Mouse (Mus musculus) gastrocnemius, adult 2 months (tissue): ENCODE data around the gene Slc22a13. TPM values are rescaled to one million over a fixed set of nuclear protein-coding genes. Genes with fewer than 3 reads are reported as not detected.
A peak's percentile ranks its signal among the peaks of the same experiment; 100 is the strongest.

Experiments used
- DNase-seq: peaks from one replicate; pipeline ENCODE4 v3.0.0; 2022
- H3K27ac ChIP-seq: fragments of 200-600 bp; 2 replicates; pipeline ENCODE4 v1.8.1; 2022; ENCODE audit warnings: mild to moderate bottlenecking
- H3K4me3 ChIP-seq: fragments of 200-600 bp; 2 replicates; pipeline ENCODE4 v1.8.1; 2022; ENCODE audit warnings: mild to moderate bottlenecking, moderate library complexity
- CTCF ChIP-seq: fragments of 200-600 bp; IDR thresholded peaks from 2 replicates; pipeline ENCODE4 v1.8.1; 2022; ENCODE audit warnings: antibody characterized with exemption, mild to moderate bottlenecking, moderate library complexity
- intact Hi-C: fragments of 180-260 bp; cut with DNase I; formaldehyde crosslinking; loops from one replicate; pipeline ENCODE4 v1.15.1; 2025
- total RNA-seq, 2 experiments: library from RNA; stranded (reverse); gene quantifications; 2 replicates each; pipeline ENCODE4 v1.2.3; 2021

Gene Slc22a13
- total RNA-seq, 2 experiments from 2014 or later = not detected

DNA sequence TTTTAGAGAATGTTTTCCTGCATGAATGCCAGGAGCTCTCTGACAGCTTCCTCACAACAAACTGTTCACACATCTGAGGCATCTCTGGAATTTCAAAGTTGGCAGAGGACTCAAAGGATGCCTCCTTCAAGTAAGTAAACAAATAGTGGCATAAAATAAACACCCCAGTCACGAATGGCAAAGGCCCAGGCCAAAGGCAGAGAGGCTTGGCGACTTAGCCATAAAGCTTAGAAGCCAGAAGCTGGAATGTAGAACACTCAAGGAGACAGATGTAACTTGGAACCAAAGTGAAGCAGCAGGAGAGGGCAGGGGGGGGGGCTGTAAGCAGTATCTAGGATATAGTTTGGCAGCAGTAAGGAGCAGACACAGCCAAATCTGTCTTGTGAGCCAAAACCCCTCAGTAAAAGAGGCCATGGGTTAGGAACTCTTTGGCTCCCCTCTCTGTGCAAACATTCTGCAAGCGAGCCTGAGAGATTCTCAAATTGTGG, 27.6 kb downstream of the Slc22a13 start:
- intact Hi-C loops = no loop called here
- peak; percentile 43 for DNase-seq

DNA sequence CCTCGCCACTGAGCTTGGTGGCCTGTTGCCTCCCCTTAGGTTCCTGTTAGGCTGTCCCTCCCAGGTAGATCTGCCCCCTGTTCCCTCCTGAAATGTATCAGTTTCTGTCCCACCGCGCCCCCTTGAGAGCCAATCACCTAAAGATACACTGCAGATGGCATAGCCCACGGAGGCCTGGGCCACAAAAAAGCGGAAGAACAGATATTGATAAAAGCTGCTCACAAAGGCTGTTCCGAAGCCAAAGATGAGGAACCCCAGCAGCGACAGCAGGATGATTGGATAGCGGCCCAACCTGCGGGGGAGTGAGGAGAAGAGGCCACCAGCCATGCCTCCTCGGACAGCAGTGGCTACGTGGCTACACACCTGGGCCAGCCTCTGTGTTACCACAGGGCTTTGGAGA, 29.6 kb downstream of the Slc22a13 start:
- intact Hi-C loops = no loop called here
- Histone ChIP-seq H3K4me3 (no peak overlapping the region), H3K27ac (no peak overlapping the region)
- no peak for DNase-seq
- TF ChIP-seq CTCF = no peak

More for the DNA sequence above, 27.6 kb downstream of the Slc22a13 start:
- TF ChIP-seq CTCF = no peak
- Histone ChIP-seq H3K4me3 (no peak overlapping the region), H3K27ac (no peak overlapping the region)

DNA sequence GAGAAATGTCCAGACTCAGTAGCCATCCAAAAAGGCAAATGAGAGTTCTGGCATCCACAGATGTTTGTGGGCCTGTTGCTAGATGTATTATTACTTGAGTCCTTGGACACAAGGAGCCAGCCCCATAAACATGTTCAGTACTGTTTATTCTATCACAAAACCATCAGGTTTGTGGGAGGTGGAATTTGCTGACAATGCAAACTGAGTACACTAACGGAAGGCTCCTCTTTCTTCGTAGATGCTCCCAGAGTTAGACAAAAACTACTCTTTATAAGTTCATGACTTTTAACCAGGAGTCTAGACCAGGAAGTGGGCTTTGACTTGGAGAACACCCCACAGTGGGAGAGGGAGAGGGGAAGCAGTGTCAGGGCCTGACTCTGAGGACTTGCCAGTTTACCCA, 41.3 kb downstream of the Slc22a13 start:
- no peak for DNase-seq
- no peak overlapping the region for H3K27ac ChIP-seq
- intact Hi-C loops = no loop called here
- no peak for TF ChIP-seq CTCF
- H3K4me3 ChIP-seq = no peak overlapping the region

DNA sequence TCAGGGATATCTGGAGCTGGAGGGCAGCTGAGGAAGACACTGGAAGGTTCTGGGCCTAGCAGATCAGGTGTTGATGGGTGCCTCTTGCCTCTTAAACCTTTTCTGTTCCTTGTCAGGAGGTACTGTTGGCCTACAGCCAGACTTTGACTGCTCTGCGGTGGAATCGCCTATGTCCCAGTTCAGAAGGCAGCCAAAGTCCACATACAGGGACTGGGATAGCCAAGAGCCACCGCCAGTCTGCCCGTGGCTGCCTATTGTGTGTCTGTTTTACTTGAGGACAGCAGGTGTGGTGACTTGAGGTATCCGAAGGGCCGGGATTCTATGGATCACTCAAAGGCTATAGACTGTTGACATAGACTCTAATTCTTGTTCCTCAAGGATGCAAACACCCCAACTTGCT, 43.4 kb downstream of the Slc22a13 start:
- H3K27ac ChIP-seq = no peak overlapping the region

DNA sequence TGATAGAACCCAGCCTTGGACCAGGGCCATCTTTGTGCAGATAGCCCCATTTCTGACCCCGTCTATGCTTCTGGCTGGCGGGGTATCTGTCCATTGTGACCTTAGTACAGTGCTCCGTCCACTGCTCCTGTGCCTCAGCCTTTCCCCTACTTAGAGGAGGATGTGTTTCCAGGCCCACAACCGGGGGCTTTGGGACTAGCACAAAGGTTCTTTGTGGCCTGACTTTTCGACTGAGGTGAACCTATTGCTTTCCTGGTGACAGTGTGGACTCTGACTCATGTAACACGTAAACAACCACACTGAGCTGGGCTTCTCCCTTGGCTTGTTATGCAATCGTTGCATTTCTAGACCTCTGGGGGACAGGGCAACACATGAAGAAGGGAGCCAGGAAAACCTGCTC, 44.2 kb downstream of the Slc22a13 start:
- intact Hi-C loops = no loop called here
- H3K4me3 ChIP-seq = no peak overlapping the region
- no peak for DNase-seq
- H3K27ac ChIP-seq = no peak overlapping the region
- no peak for TF ChIP-seq CTCF

More for the DNA sequence above, 43.4 kb downstream of the Slc22a13 start:
- no peak for TF ChIP-seq CTCF
- intact Hi-C loops = no loop called here
- no peak overlapping the region for H3K4me3 ChIP-seq
- no peak for DNase-seq

DNA sequence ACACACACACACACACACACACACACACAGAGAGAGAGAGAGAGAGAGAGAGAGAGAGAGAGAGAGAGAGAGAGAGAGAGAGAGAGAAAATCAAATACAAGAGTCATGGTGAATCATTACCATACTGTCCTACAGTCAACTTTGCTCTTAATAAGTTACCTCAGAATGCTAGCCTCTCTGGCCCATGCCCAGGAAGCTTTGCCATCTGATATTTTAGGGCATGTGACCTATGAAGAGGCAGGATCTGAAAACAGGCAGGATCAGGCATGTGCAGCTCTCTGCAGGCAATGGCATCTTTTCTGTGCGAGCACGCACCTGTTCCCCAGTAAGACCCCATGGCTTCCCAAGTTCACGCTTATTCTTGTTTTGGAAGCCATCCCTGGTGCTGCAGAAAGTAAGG, 48.2 kb downstream of the Slc22a13 start:
- DNase-seq = no peak
- H3K27ac ChIP-seq = no peak overlapping the region
- TF ChIP-seq CTCF = no peak
- intact Hi-C loops = no loop called here
- H3K4me3 ChIP-seq = no peak overlapping the region

DNA sequence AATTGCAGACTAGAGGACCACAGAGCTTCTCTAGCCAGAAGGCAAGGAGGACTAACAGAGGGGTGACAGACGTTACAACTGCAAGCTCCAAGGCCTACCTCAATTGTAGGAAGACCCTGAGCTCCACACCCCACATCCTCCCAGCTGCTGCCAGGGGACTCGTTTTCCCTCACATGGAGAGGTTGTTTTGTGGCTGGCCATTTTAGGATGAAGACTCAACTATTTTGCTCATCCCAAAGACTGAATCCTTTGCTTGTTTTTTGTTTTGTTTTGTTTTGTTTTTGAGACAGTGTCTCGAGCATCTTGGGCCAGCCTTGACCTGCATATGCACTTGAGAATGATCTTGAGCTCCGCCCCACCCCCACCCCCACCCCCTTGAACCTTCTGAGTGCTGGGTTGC, 50.0 kb downstream of the Slc22a13 start, which contains the start of gene Gm47289:
Gene Gm47289 (plus strand): TSS at position 301 of the 400 bp plus-strand sequence.
- DNase-seq = no peak
- no peak for TF ChIP-seq CTCF
- Histone ChIP-seq H3K4me3 (no peak within 1 kb of the TSS), H3K27ac (no peak within 1 kb of the TSS)
- intact Hi-C loops = loop anchor here (5.0 to 10.0 kb wide), 3 partner anchors 33 to 193 kb away; no protein-coding TSS in a partner anchor

DNA sequence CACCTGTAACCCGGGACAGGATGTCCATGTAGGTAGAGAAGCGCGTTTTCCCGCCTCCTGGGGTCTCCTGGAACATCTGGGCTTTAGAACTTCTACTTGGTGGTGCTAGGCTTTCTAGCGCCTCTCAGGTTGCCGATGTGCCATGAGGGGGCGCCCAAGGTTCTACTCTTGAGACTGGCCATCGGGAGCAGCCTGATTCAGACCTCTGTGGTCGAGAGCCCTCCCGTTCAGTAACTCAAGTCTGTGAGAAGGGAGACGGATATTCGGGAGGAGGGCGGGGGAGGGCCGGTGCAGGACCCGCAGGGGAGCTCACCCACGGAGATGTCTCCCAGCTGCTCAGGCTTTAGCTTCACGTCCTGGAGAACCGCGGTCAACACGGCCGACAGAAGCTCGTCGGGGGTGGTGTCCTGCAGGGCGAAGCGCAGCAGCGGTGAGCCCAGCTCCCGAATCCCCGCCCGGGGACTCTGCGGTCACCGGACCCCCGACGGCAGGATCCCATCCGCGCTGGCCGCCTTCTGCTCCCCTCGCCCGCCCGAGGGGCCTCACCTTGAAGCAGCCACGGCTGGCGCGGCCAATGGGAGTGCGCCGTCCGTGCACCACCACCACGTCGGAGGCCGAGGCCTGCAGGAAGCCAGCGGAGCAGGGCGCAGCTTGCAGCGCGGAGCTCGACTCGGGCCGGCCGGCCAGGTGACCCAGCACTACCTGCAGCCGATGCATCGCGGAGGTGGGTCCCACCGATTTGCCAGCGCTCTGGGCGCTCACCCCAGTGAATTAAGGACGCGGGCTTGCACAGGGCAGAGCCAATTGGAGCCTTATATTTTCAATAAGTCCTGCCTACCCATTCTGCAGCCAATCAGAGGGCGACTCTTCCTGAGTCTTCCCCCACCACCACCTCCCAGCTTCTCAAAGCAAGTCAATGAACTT, 52.4 kb downstream of the Slc22a13 start, which contains the start of gene Acaa1b:
Gene Acaa1b (minus strand): TSS at position 816 of the 924 bp plus-strand sequence.
- DNase-seq = peak; percentile 86
- Histone ChIP-seq H3K4me3 (peak within 1 kb of the TSS; percentile 66), H3K27ac (no peak within 1 kb of the TSS)
- peak; percentile 78 for TF ChIP-seq CTCF
- intact Hi-C loops = loop anchor here (5.0 to 10.0 kb wide), 3 partner anchors 36 to 196 kb away; no protein-coding TSS in a partner anchor

DNA sequence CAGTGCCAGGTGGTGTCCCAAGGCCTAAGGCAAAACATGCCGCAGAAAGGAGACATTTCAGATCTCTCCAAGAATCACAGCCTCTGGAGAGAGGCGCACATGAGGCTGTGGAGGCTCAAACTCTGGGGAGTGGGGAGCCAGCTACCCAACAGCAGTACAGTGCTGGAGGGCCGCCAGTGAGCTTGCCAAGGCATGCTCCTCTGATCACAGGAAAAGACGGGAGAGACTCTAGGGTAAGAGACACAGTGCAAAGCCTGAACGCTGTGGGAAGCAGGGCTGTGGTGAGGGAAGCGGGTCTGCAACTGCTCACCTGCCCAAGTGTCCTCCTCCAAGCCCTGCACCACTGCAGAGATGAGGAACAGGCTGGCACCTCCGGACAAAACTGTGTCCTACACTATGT, 53.1 kb downstream of the Slc22a13 start:
- DNase-seq = peak; percentile 40
- no peak overlapping the region for H3K27ac ChIP-seq
- intact Hi-C loops = loop anchor here (5.0 to 10.0 kb wide), 3 partner anchors 36 to 196 kb away; no protein-coding TSS in a partner anchor
- no peak overlapping the region for H3K4me3 ChIP-seq
- TF ChIP-seq CTCF = no peak

DNA sequence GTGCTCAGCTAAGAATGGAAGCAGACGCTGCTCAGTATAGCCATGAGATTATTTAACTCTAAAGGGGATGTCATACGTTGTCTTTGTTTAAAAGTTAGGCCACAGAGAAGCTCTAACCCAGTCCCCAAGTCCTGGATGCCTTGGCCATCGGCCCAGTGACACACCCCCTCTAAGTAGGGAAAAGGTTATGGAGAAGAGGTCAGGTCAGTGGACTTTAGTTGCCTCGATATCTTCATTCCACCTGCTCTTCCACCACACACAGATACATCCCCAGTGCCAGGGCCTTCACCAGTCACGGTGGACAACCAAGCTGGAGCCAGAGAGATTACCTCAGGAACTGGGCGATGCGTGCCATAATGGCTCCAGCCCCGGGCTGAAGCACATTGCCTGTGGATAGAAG, 53.5 kb downstream of the Slc22a13 start:
- intact Hi-C loops = loop anchor here (5.0 to 10.0 kb wide), 3 partner anchors 37 to 197 kb away; no protein-coding TSS in a partner anchor
- H3K27ac ChIP-seq = no peak overlapping the region

DNA sequence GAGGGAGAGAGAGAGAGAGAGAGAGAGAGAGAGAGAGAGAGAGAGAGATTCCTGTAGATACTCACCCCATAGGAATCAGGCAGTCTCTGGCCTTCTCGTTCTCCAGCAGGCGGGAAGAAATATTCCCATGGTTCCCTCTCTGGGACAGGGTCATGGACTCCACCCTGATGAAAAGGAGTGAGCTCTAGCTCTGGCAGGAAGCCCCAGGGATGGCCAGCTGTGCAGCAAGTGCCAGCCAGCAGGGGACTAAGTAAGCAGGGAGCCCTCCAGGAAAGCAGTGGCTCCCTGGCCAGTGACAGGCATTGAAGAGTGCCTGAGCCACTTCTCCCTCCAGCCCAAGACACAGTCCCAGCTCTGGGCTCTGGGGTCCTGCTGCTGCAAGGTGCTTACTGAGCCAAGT, 57.1 kb downstream of the Slc22a13 start:
- Histone ChIP-seq H3K4me3 (no peak overlapping the region), H3K27ac (no peak overlapping the region)
- intact Hi-C loops = loop anchor here (10.0 kb wide), 1 partner anchor 123 kb away; no protein-coding TSS in a partner anchor
- no peak for TF ChIP-seq CTCF
- no peak for DNase-seq

More for the DNA sequence above, 53.5 kb downstream of the Slc22a13 start:
- H3K4me3 ChIP-seq = no peak overlapping the region
- no peak for DNase-seq
- no peak for TF ChIP-seq CTCF

DNA sequence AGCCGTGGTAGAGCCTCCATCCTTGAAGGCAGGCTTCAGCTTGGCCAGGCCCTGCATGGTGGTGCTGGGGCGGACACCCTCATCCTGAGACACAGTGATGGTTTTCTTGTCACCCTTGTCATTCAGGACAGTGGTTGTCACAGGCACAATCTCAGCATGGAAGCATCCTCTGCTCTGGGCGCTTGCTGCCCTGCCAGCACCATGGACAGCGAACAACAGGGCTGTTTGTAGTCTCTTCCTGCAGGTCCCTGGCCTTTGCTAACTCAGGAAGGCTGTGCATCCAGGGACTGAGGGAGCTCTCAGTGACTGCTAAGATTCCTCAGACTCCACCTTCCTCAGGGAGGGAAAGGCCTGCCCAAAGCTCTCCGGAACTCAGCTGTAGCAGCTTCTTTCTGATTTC, 59.3 kb downstream of the Slc22a13 start:
- no peak for TF ChIP-seq CTCF
- intact Hi-C loops = no loop called here

More for the DNA sequence above, 59.3 kb downstream of the Slc22a13 start:
- DNase-seq = peak; percentile 42
- no peak overlapping the region for H3K4me3 ChIP-seq
- no peak overlapping the region for H3K27ac ChIP-seq
